Mouse (Mus musculus) cerebellum, adult 2 months (tissue): ENCODE results near the gene Slc4a1ap. TPM values are rescaled to one million over a fixed set of nuclear protein-coding genes. Genes with fewer than 3 reads are reported as not detected.

Experiments
- DNase-seq, 2 experiments: peaks; one replicate each; pipeline ENCODE4 v3.0.0; 2021
- H3K27ac ChIP-seq: fragments of 200-500 bp; 2 replicates; pipeline ENCODE4 v1.5.1; 2012; ENCODE audit warnings: low read length, control low read depth, inconsistent platforms; ENCODE audit not compliant: insufficient read depth
- H3K27me3 ChIP-seq: fragments of 200-500 bp; 2 replicates; pipeline ENCODE4 v1.6.1; 2012; ENCODE audit warnings: inconsistent platforms, mild to moderate bottlenecking, low read length, moderate library complexity; ENCODE audit not compliant: control insufficient read depth, insufficient read depth
- H3K4me1 ChIP-seq: fragments of 200-500 bp; 2 replicates; pipeline ENCODE4 v1.6.1; 2011; ENCODE audit warnings: low read length; ENCODE audit not compliant: control insufficient read depth, insufficient read depth
- H3K4me3 ChIP-seq: fragments of 200-500 bp; replicated peaks from 2 replicates; pipeline ENCODE3; 2011; ENCODE audit warnings: mild to moderate bottlenecking, low read depth, low read length, control low read depth; ENCODE audit not compliant: insufficient read depth
- CTCF ChIP-seq: fragments of 200-500 bp; IDR thresholded peaks from 2 replicates; pipeline ENCODE4 v1.5.1; 2011; ENCODE audit warnings: low read depth, mild to moderate bottlenecking, control low read depth, low read length, moderate library complexity, borderline replicate concordance; ENCODE audit not compliant: insufficient read depth
- POLR2A ChIP-seq: fragments of 200-500 bp; IDR thresholded peaks from 2 replicates; pipeline ENCODE4 v1.6.1; 2011; ENCODE audit warnings: low read length, control low read depth, borderline replicate concordance; ENCODE audit not compliant: insufficient read depth
- WGBS: fragments of 180-500 bp; shearing (Covaris S2); methylation state at CpG from one replicate; pipeline ENCODE4 v1.1.7; 2018; 5-methylcytosine and 5-hydroxymethylcytosine counted together
- polyA plus RNA-seq: library from polyadenylated mRNA; depleted of rRNA; stranded (reverse); fragments of >200 nt; gene quantifications from 2 replicates; pipeline ENCODE4 v1.2.3, GENCODE M21; 2012

Slc4a1ap gene
- polyA plus RNA-seq, 1 experiment = 26.3 TPM

GRCm38 (mm10) chr5:31562036-31562666, 35.4 kb downstream of the Slc4a1ap start:
- Histone ChIP-seq H3K4me3 (no peak overlapping the region), H3K4me1 (no peaks in the 10 kb centered on the region), H3K27ac (no peak overlapping the region), H3K27me3 (no peaks in the 10 kb centered on the region)
- DNase-seq = no peak
- TF ChIP-seq POLR2A = no peak
- TF ChIP-seq CTCF = no peak
- WGBS = 57% methylated on average over 7 of the region's 7 CpGs

DNA sequence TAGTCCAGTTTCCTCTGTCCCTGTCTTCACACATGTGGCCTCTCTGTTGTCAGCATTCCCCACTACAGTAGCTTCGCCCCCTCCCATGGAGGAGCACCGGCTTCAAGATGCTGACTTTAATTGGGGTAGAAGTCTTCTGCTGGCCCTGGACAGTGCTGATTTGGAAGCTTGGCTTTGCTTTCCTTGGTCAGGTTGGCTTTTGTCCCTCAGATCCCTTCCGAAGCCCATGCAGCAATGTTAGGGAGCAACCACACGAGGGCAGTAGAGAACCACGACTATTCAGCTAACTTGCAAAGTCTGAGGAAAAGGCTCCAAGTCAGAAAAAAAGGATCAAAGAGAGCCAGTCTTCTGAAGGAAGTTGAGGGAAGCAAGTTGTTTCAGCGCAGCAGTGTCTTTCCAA, 36.7 kb downstream of the Slc4a1ap start:
- Histone ChIP-seq H3K4me3 (no peak overlapping the region), H3K27me3 (no peaks in the 10 kb centered on the region), H3K4me1 (no peaks in the 10 kb centered on the region), H3K27ac (no peak overlapping the region)
- WGBS = 5% methylated on average over 6 of the region's 6 CpGs
- TF ChIP-seq CTCF = peak; percentile 90
- TF ChIP-seq POLR2A = no peak
- peak; percentile 70 to 74 for DNase-seq

DNA sequence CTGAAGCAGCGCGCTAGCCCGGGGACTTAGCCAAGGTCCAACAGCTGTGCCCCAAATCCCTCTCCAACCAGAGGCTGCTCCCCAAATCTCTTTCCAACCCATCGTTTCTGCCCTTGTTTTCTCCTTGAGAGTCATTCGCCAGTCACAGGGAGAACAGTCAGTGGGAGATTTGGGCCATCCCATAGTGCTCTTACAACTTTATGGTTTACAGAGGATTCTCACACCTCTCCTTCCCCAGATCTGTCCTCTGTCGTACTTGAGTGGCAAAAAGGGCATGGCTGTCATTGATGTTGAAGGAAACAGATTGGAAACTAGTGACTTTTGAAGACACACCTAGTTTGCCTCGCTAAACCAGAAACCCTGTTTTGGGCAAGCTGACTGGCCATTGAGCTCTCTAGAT, 37.1 kb downstream of the Slc4a1ap start:
- WGBS = 45% methylated on average over 7 of the region's 7 CpGs
- DNase-seq = no peak
- H3K27me3 ChIP-seq = no peaks in the 10 kb centered on the region

GRCm38 (mm10) chr5:31564976-31565375, 38.2 kb downstream of the Slc4a1ap start:
- TF ChIP-seq POLR2A = no peak
- TF ChIP-seq CTCF = no peak
- 81% methylated on average over 4 of the region's 4 CpGs for WGBS
- Histone ChIP-seq H3K4me1 (0 out of 2 replicates have a peak, but pooled peaks cover 3% of the 10 kb centered on the region), H3K4me3 (no peak overlapping the region), H3K27me3 (no peaks in the 10 kb centered on the region), H3K27ac (no peak overlapping the region)
- no peak for DNase-seq

More for the DNA sequence above, 37.1 kb downstream of the Slc4a1ap start:
- Histone ChIP-seq H3K27ac (no peak overlapping the region), H3K4me1 (no peaks in the 10 kb centered on the region), H3K4me3 (no peak overlapping the region)
- TF ChIP-seq POLR2A (no peak), CTCF (no peak)

DNA sequence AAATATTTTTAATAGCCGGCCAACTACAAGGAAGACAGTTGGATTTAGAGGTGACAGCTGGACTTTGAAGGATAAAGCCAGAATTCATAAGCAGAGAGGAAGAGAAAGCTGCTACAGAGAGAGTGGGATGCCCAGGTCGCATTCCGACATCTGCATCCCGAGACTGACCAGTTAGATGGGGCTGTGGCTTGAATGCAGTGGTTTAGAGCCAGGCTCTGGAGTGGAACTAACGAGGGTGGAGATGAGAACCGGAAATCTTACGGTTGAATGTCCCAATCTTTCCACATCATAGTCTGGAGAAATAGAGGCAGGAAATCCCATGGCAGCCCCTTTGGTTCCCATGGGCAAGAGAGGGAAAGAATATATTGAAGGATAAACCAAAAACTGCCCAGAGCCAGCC, 39.2 kb downstream of the Slc4a1ap start:
- WGBS = 60% methylated on average over 7 of the region's 7 CpGs
- Histone ChIP-seq H3K27me3 (no peaks in the 10 kb centered on the region), H3K4me3 (no peak overlapping the region), H3K27ac (no peak overlapping the region), H3K4me1 (0 out of 2 replicates have a peak, but pooled peaks cover 3% of the 10 kb centered on the region)
- no peak for DNase-seq
- no peak for TF ChIP-seq CTCF
- no peak for TF ChIP-seq POLR2A

- peaks cover 6% of the 10 kb centered on the region; the same call in 1 of the 2 replicates for H3K4me1 ChIP-seq
- TF ChIP-seq POLR2A = no peak
- TF ChIP-seq CTCF = no peak
- no peak overlapping the region for H3K27ac ChIP-seq
- 44% methylated on average over 3 of the region's 3 CpGs for WGBS
- no peaks in the 10 kb centered on the region for H3K27me3 ChIP-seq
- no peak overlapping the region for H3K4me3 ChIP-seq
- no peak for DNase-seq
Measured at GRCm38 (mm10) chr5:31566457-31566856, 39.7 kb downstream of the Slc4a1ap start.

DNA sequence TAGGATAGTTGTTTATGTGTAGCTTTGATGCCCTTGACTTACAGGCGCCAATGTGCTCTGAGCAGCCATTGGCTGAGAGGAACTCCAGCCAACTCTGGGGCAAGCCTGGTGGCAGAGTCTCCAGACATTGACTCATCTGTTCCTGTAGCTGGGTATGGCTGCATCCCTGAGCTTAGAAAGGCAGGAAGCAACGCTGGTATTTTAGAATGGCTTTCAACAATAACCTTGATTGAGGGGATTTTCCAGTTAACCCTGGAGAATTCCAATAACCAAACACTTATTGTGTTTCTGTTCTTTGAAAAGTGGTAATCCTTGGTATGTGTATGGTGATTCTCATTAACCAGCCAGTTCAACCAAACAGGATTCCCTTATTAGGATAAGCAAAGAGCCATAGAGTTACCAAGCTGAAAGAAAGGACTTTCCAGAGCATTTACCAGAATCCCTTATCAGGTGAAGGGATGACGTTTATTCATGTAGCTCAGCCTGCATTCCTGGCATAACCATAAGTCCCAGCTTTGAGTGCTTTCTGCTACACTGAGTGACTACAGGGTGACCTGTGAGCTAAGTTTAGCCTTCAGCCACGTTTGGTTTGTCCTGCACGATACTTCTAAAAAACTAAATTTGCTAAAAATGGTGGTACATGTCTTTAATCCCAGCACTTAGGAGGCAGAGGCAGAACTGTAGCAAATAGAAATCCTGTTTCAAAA, 41.3 kb downstream of the Slc4a1ap start:
- no peak for TF ChIP-seq CTCF
- TF ChIP-seq POLR2A = no peak
- Histone ChIP-seq H3K4me3 (no peak overlapping the region), H3K27me3 (no peaks in the 10 kb centered on the region), H3K4me1 (peaks cover 9% of the 10 kb centered on the region; the same call in 1 of the 2 replicates), H3K27ac (no peak overlapping the region)
- 88% methylated on average over 5 of the region's 5 CpGs for WGBS
- DNase-seq = no peak
